Comparison of ENCODE assay signal across 12 mouse cellular contexts in genomic region chr3:145890346-145891132, GRCm38 (mm10). TPM values are rescaled to one million over a fixed set of nuclear protein-coding genes. Genes with fewer than 3 reads are reported as not detected.
DNase-seq lines count a peak whose midpoint lies in the region; ATAC-seq lines count a peak whose summit lies in the region.
"Had no signal": no experiment of that assay in that cellular context is flagged by ENCODE, and none has a peak within 500 bp of the region (broad histone marks: within the 10 kb centered on the region; RNA-seq: fewer than 3 reads in every experiment).

No protein-coding gene starts in this region.

- H3K4me1 ChIP-seq in embryonic facial prominence, embryonic 10.5 days: peaks cover 14% of the 10 kb centered on the region
- peaks cover 9% of the 10 kb centered on the region; the same call in 1 of the 2 replicates for H3K4me1 ChIP-seq in hindbrain, embryonic 14.5 days (replicated peaks; ENCODE audit: control insufficient read depth, insufficient read depth, low read length)

- H3K4me3 ChIP-seq in embryonic facial prominence, embryonic 10.5 days: no peak overlapping the region
- no peak overlapping the region for H3K4me3 ChIP-seq in hindbrain, embryonic 14.5 days (replicated peaks; ENCODE audit: low read length)
- H3K4me3 ChIP-seq: liver, embryonic 15.5 days; myocyte had no signal

- DNase-seq in brain, adult 2 months (ENCODE audit: low read depth, low spot score): peak; percentile 29
- peak; percentile 22 for DNase-seq in embryonic facial prominence, embryonic 10.5 days (ENCODE audit: low spot score)
- peak; percentile 66 for DNase-seq in hindbrain, embryonic 14.5 days (ENCODE audit: low spot score)
- peak; percentile 37 for DNase-seq in left cerebral cortex, postnatal 4 days
- no peak for DNase-seq in urinary bladder, adult 2 months (ENCODE audit: low spot score)
- no peak for DNase-seq in adrenal gland, postnatal 10 days
- DNase-seq in heart, postnatal 4 days: no peak
- no peak for DNase-seq in kidney, postnatal 14 days
- DNase-seq: heart, adult 11 months; kidney, adult 9 months had no signal

- no peaks in the 10 kb centered on the region for H3K9me3 ChIP-seq in embryonic facial prominence, embryonic 10.5 days
- H3K9me3 ChIP-seq in hindbrain, embryonic 14.5 days (ENCODE audit: control insufficient read depth, low read length): no peaks in the 10 kb centered on the region
- H3K9me3 ChIP-seq: liver, embryonic 15.5 days had no signal

- H3K4me2 ChIP-seq in hindbrain, embryonic 14.5 days (replicated peaks): no peak overlapping the region
- H3K4me2 ChIP-seq: liver, embryonic 15.5 days had no signal

- H3K36me3 ChIP-seq in embryonic facial prominence, embryonic 10.5 days (replicated peaks): 0 out of 2 replicates have a peak, but pooled peaks cover 3% of the 10 kb centered on the region
- H3K36me3 ChIP-seq in hindbrain, embryonic 14.5 days (replicated peaks; ENCODE audit: control insufficient read depth, insufficient read depth): no peaks in the 10 kb centered on the region
- H3K36me3 ChIP-seq: liver, embryonic 15.5 days had no signal

- peak; percentile 92 for ATAC-seq in hindbrain, embryonic 14.5 days (ENCODE audit: low FRiP score)

- WGBS in embryonic facial prominence, embryonic 10.5 days: 77% methylated on average over 18 of the region's 18 CpGs
- WGBS in hindbrain, embryonic 14.5 days: 29% methylated on average over 18 of the region's 18 CpGs

- intact Hi-C loops in left cerebral cortex, postnatal 4 days (cut with DNase I): loop anchor here (10.0 kb wide), 1 partner anchor 136 kb away; the partner anchor contains the start of gene Ddah1

- H3K27ac ChIP-seq in embryonic facial prominence, embryonic 10.5 days (replicated peaks): no peak overlapping the region
- H3K27ac ChIP-seq in hindbrain, embryonic 14.5 days: peak overlapping the region; percentile 60
- H3K27ac ChIP-seq: liver, embryonic 15.5 days had no signal

- H3K27me3 ChIP-seq in embryonic facial prominence, embryonic 10.5 days (replicated peaks; ENCODE audit: low read depth, poor library complexity, severe bottlenecking): no peaks in the 10 kb centered on the region
- no peaks in the 10 kb centered on the region for H3K27me3 ChIP-seq in hindbrain, embryonic 14.5 days (ENCODE audit: control insufficient read depth, insufficient read depth, low read length)
- H3K27me3 ChIP-seq: liver, embryonic 15.5 days had no signal

- 0 out of 2 replicates have a peak overlapping the region, but pooled peaks have one; percentile 16 for H3K9ac ChIP-seq in hindbrain, embryonic 14.5 days
- H3K9ac ChIP-seq: liver, embryonic 15.5 days had no signal

RNA-seq across cellular contexts. Expression of gene Bcl10, which starts 32.1 kb away (rescaled TPM):
- 41.4 and 44.1 TPM in 2 replicates for polyA plus RNA-seq in embryonic facial prominence, embryonic 10.5 days (2016; fragmentation: Nextera tagmentation; extraction: Ambion mirVana)
- 37.9 and 39.9 TPM in 2 replicates for polyA plus RNA-seq in hindbrain, embryonic 14.5 days (2014; fragmentation: Nextera tagmentation; extraction: Ambion mirVana)
- total RNA-seq in left cerebral cortex, postnatal 4 days (2021): 10 to 100 TPM; 18.3 to 19.4 TPM
- 24.3 and 25.7 TPM in 2 replicates for polyA plus RNA-seq in urinary bladder, adult 2 months (2012; rRNA removed)
- total RNA-seq in adrenal gland, postnatal 10 days (2021): 10 to 100 TPM; 24.3 to 25.5 TPM
- 10 to 100 TPM; 25.5 to 27.4 TPM for total RNA-seq in heart, postnatal 4 days (2021)

RNA-seq across cellular contexts. Expression of gene 2410004B18Rik, which starts 47.3 kb away (rescaled TPM):
- polyA plus RNA-seq in embryonic facial prominence, embryonic 10.5 days (2016; fragmentation: Nextera tagmentation; extraction: Ambion mirVana): 51.1 and 53.1 TPM in 2 replicates
- 79.7 and 86.5 TPM in 2 replicates for polyA plus RNA-seq in hindbrain, embryonic 14.5 days (2014; fragmentation: Nextera tagmentation; extraction: Ambion mirVana)
- total RNA-seq in left cerebral cortex, postnatal 4 days (2021): 10 to 100 TPM; 51.5 to 56.8 TPM
- polyA plus RNA-seq in urinary bladder, adult 2 months (2012; rRNA removed): 18.9 and 23.1 TPM in 2 replicates
- total RNA-seq in adrenal gland, postnatal 10 days (2021): 10 to 100 TPM; 21.4 to 22.3 TPM
- 10 to 100 TPM; 24.8 to 25.5 TPM for total RNA-seq in heart, postnatal 4 days (2021)

Comparison
In these comparisons a context has a peak if more than half of its experiments do, and no peak if none do; other contexts are left out.
1. DNase-seq: peak in brain, adult 2 months (single experiment), embryonic facial prominence, embryonic 10.5 days (single experiment), hindbrain, embryonic 14.5 days (single experiment) and left cerebral cortex, postnatal 4 days (single experiment); none in urinary bladder, adult 2 months (single experiment), adrenal gland, postnatal 10 days (single experiment), heart, postnatal 4 days (single experiment) and kidney, postnatal 14 days (single experiment).